Mouse (Mus musculus): ENCODE measurements around the gene Camkk1.

GRCm38 (mm10) chr11:73014831-73015344 lies 3.9 kb upstream of the Camkk1 start:
- TF ChIP-seq POLR2A (IDR thresholded peaks at IDR 0.05; ENCODE audit: insufficient read depth, low read depth, low read length), result no peak
- TF ChIP-seq CTCF (IDR thresholded peaks at IDR 0.05), result no peak

Data from heart, adult 2 months (tissue).